Mouse (Mus musculus): ENCODE data around the gene Cd47. TPM values are rescaled to one million over a fixed set of nuclear protein-coding genes. Genes with fewer than 3 reads are reported as not detected.

Cd47 gene
- polyA plus RNA-seq, 1 experiment = 8.1 TPM

DNA sequence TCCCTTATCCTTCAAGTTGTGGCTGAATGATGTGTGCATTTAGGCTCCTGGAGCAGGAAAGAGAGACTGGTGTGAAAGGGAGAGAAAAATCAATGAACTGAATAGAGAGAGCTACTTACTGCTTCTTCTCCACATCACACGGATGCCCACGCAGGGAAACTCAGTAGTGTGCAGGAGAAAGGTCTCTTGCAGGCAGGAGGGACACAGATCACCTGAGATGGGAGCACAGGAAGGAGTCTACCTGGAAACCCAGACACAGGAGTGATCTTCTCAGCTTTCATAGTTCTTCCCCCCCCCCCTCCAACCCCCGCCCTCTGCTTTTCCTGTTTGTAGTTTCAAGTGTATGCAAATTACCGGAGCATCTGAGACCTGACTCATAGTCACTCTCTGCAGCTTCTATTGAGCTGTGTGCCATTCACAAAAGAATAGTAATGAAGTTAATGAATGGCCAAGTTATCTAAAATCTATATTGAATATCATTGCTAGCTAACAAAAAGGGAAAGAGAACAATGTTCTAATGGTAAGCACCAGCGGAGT is 158.6 kb downstream of the Cd47 start:
- no peaks in the 10 kb centered on the region for H3K4me1 ChIP-seq (ENCODE audit: control insufficient read depth, insufficient read depth, low read length)
- no peaks in the 10 kb centered on the region for H3K27me3 ChIP-seq (ENCODE audit: control insufficient read depth, insufficient read depth, low read length)
- no peak overlapping the region for H3K27ac ChIP-seq (ENCODE audit: control insufficient read depth, insufficient read depth, low read depth, low read length)
- H3K36me3 ChIP-seq (ENCODE audit: control insufficient read depth, insufficient read depth, low read length) = no peaks in the 10 kb centered on the region
- TF ChIP-seq POLR2A (IDR thresholded peaks at IDR 0.05; ENCODE audit: control insufficient read depth, low read depth, low read length) (no peak), CTCF (IDR thresholded peaks at IDR 0.05; ENCODE audit: control insufficient read depth, insufficient read depth, insufficient replicate concordance, low read depth, low read length) (no peak)
- no peak overlapping the region for H3K4me3 ChIP-seq (ENCODE audit: control insufficient read depth, low read depth, low read length)

DNA sequence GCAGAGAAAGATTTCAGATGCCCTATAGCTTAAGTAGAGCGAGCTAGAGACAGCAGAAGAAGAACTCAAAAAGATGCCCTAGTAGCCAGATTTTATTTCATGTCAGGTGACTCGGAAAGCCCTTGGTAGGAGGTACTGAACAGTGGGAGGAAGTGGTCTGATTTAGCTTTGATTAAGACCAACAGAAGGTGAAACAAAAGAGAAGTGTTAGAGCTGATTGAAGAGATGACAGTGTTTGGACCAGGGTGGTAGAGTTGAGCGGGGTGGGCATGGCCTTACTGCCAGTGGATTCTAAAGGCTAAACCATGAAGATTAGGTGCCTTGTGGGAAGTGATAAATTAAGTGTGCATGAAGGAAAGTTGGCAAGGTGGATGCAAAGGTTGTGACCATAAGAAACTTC is 162.0 kb downstream of the Cd47 start:
- H3K36me3 ChIP-seq (ENCODE audit: control insufficient read depth, insufficient read depth, low read length) = no peaks in the 10 kb centered on the region
- no peak overlapping the region for H3K27ac ChIP-seq (ENCODE audit: control insufficient read depth, insufficient read depth, low read depth, low read length)
- H3K4me3 ChIP-seq (ENCODE audit: control insufficient read depth, low read depth, low read length) = no peak overlapping the region
- H3K27me3 ChIP-seq (ENCODE audit: control insufficient read depth, insufficient read depth, low read length) = no peaks in the 10 kb centered on the region
- H3K4me1 ChIP-seq (ENCODE audit: control insufficient read depth, insufficient read depth, low read length) = no peaks in the 10 kb centered on the region
- TF ChIP-seq CTCF (IDR thresholded peaks at IDR 0.05; ENCODE audit: control insufficient read depth, insufficient read depth, insufficient replicate concordance, low read depth, low read length) (no peak), POLR2A (IDR thresholded peaks at IDR 0.05; ENCODE audit: control insufficient read depth, low read depth, low read length) (no peak)

- Histone ChIP-seq H3K27me3 (ENCODE audit: control insufficient read depth, insufficient read depth, low read length) (no peaks in the 10 kb centered on the region), H3K4me1 (ENCODE audit: control insufficient read depth, insufficient read depth, low read length) (no peaks in the 10 kb centered on the region), H3K27ac (ENCODE audit: control insufficient read depth, insufficient read depth, low read depth, low read length) (no peak overlapping the region), H3K36me3 (ENCODE audit: control insufficient read depth, insufficient read depth, low read length) (no peaks in the 10 kb centered on the region), H3K4me3 (ENCODE audit: control insufficient read depth, low read depth, low read length) (no peak overlapping the region)
- TF ChIP-seq CTCF (IDR thresholded peaks at IDR 0.05; ENCODE audit: control insufficient read depth, insufficient read depth, insufficient replicate concordance, low read depth, low read length) (no peak), POLR2A (IDR thresholded peaks at IDR 0.05; ENCODE audit: control insufficient read depth, low read depth, low read length) (no peak)
Measured at GRCm38 (mm10) chr16:49964321-49964986, 164.1 kb downstream of the Cd47 start.

Other genes with a start within 250 kb of the Cd47 start
- gene Ift57, start 101.3 kb upstream of the Cd47 start, polyA plus RNA-seq (2012; rRNA removed) = 24.3 and 26.4 TPM in 2 replicates

Data from testis, adult 2 months (tissue).